Mouse (Mus musculus) kidney, postnatal 0 days (tissue): ENCODE data around the gene Mpg. TPM values are rescaled to one million over a fixed set of nuclear protein-coding genes. Genes with fewer than 3 reads are reported as not detected.

ENCODE experiments used
- ATAC-seq: fragments of 200-750 bp; cut with Nextera tagmentation; replicated peaks from 2 replicates; pipeline ENCODE4 v1.8.0; 2017; ENCODE audit warnings: low read depth, moderate number of reproducible peaks, moderate TSS enrichment, moderate library complexity; ENCODE audit not compliant: low FRiP score
- DNase-seq: peaks from one replicate; pipeline ENCODE4 v3.0.0-alpha.2; 2016; ENCODE audit warnings: low spot score
- H3K27ac ChIP-seq: fragments of 300-500 bp; sonication (generic); 2 replicates; pipeline ENCODE4 v1.5.1; 2014; ENCODE audit warnings: mild to moderate bottlenecking
- H3K27me3 ChIP-seq: fragments of 300-500 bp; sonication (generic); 2 replicates; pipeline ENCODE4 v1.6.1; 2014; ENCODE audit warnings: low read length, mixed read lengths; ENCODE audit not compliant: insufficient read depth
- H3K36me3 ChIP-seq: fragments of 300-500 bp; sonication (generic); 2 replicates; pipeline ENCODE4 v1.6.1; 2014; ENCODE audit warnings: low read length, mixed read lengths; ENCODE audit not compliant: insufficient read depth
- H3K4me1 ChIP-seq: fragments of 300-500 bp; sonication (generic); replicated peaks from 2 replicates; pipeline ENCODE4 v1.6.1; 2014; ENCODE audit warnings: antibody characterized with exemption, low read length, mixed read lengths; ENCODE audit not compliant: insufficient read depth
- H3K4me2 ChIP-seq: fragments of 300-500 bp; sonication (generic); 2 replicates; pipeline ENCODE4 v1.6.1; 2014; ENCODE audit warnings: mild to moderate bottlenecking, low read length, moderate library complexity, mixed read lengths
- H3K4me3 ChIP-seq: fragments of 300-500 bp; sonication (generic); replicated peaks from 2 replicates; pipeline ENCODE4 v1.5.1; 2014; ENCODE audit warnings: low read depth, low read length
- H3K9ac ChIP-seq: fragments of 300-500 bp; sonication (generic); 2 replicates; pipeline ENCODE4 v1.6.1; 2014; ENCODE audit warnings: low read depth, low read length
- H3K9me3 ChIP-seq: fragments of 300-500 bp; sonication (generic); replicated peaks from 2 replicates; pipeline ENCODE4 v1.6.1; 2016; ENCODE audit warnings: low read length, inconsistent platforms, mixed read lengths
- CTCF ChIP-seq: IDR thresholded peaks from 2 replicates; pipeline ENCODE4 v1.5.1; 2016; ENCODE audit warnings: antibody characterized with exemption, low read depth, mild to moderate bottlenecking, moderate library complexity
- WGBS: fragments of 180-500 bp; shearing (Covaris S2); extraction: QIAGEN DNeasy Blood & Tissue Kit; methylation state at CpG from one replicate; pipeline ENCODE4 v1.1.7; 2014; 5-methylcytosine and 5-hydroxymethylcytosine counted together
- polyA plus RNA-seq: library from polyadenylated mRNA; unstranded; fragments of >200 nt; fragmentation: Nextera tagmentation; extraction: Ambion mirVana; gene quantifications from 2 replicates; pipeline ENCODE4 v1.2.1, GENCODE M21; 2015

Mpg gene
- polyA plus RNA-seq, 1 experiment from 2014 or later, result 33.0 TPM

DNA sequence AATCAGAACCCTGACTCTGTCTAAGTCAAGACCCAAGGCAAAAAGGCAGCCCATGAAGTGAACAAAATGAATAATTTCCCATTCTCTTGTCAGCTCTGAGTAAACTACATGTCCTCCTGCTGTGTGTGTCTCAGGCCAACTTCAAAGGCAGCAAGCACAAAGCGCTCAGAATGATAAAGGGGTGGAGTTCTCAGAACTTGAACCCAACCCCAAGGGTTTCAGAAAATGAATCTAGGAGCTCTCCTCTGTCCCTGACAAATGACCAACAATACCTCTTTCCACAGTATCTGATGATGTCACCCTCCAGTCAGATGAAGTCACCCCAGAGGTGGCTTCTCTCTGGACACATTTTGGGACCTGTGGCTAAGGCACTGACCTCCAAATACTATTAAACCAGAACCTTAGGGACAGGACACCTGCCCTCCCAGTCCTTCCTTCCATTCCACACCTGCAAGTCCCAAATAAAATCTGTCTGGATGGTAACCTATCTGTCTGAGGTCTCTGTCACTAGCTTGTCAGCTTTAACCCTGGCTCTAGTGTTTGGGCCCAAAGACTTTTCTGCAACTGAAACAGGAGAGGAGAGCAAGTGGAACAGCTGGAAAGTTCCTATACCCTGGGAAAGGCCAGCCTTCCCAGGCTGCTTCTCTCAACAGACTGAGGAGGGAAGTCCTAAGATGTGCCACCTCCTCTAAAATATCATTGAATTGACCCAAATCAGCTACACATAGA lies 55.3 kb downstream of the Mpg start:
- no peaks in the 10 kb centered on the region for H3K27me3 ChIP-seq
- no peak overlapping the region for H3K4me3 ChIP-seq
- H3K9me3 ChIP-seq, result no peaks in the 10 kb centered on the region
- H3K9ac ChIP-seq, result no peak overlapping the region
- TF ChIP-seq CTCF, result no peak
- no peak overlapping the region for H3K27ac ChIP-seq
- 89% methylated on average over 1 of the region's 1 CpGs for WGBS
- DNase-seq, result no peak
- no peak overlapping the region for H3K4me2 ChIP-seq
- ATAC-seq, result no peak
- no peaks in the 10 kb centered on the region for H3K36me3 ChIP-seq
- no peaks in the 10 kb centered on the region for H3K4me1 ChIP-seq

Other genes with a start within 250 kb of the Mpg start
- gene Nsg2, start 226.0 kb upstream of the Mpg start, polyA plus RNA-seq, result 7.2 and 9.2 TPM in 2 replicates
- gene Il9r, start 26.2 kb upstream of the Mpg start, polyA plus RNA-seq, result not detected in 2 replicates
- gene Snrnp25, start 21.1 kb upstream of the Mpg start, polyA plus RNA-seq, result 49.5 and 49.6 TPM in 2 replicates
- 49.3 and 55.0 TPM in 2 replicates for gene Rhbdf1, start 4.2 kb upstream of the Mpg start, polyA plus RNA-seq
- 36.9 and 44.2 TPM in 2 replicates for gene Nprl3, start 41.2 kb downstream of the Mpg start, polyA plus RNA-seq
- gene Hba-x, start 49.9 kb downstream of the Mpg start, polyA plus RNA-seq, result 0.36 and 0.43 TPM in 2 replicates
- gene Hba-a1, start 57.0 kb downstream of the Mpg start, polyA plus RNA-seq, result 1,023 and 1,027 TPM in 2 replicates
- 0.87 and 0.92 TPM in 2 replicates for gene Hbq1b, start 60.5 kb downstream of the Mpg start, polyA plus RNA-seq
- 2,400 and 2,472 TPM in 2 replicates for gene Hba-a2, start 70.0 kb downstream of the Mpg start, polyA plus RNA-seq
- gene Hbq1a, start 73.6 kb downstream of the Mpg start, polyA plus RNA-seq, result 0.37 TPM in 1 of 2 replicates, not detected in the other
- 6.6 TPM in 2 replicates for gene Sh3pxd2b, start 121.3 kb downstream of the Mpg start, polyA plus RNA-seq
- gene Ubtd2, start 228.9 kb downstream of the Mpg start, polyA plus RNA-seq, result 28.8 TPM in 2 replicates